Mouse (Mus musculus) bone marrow macrophage, adult 2 months (primary cell): ENCODE measurements at regions not wholly inside any gene's neighbourhood (a gene's known extent, or its start where the extent isn't known, plus 50 kb on each side); places are given as distances from the start of the nearest gene placed in this dataset.

ENCODE experiments used
- CTCF ChIP-seq: IDR thresholded peaks from 2 replicates; pipeline ENCODE4 v1.5.1; 2012; ENCODE audit warnings: low read depth, mild to moderate bottlenecking, low read length, moderate library complexity
- POLR2A ChIP-seq: IDR thresholded peaks from 2 replicates; pipeline ENCODE4 v1.6.1; 2012; ENCODE audit warnings: mild to moderate bottlenecking, low read depth, low read length, borderline replicate concordance

- no peak for TF ChIP-seq CTCF
- TF ChIP-seq POLR2A, result no peak
Measured at GRCm38 (mm10) chr15:85675736-85676135, 59.0 kb upstream of the Ppara start.
